Mouse (Mus musculus) kidney, postnatal 0 days (tissue): ENCODE results near the gene Vwf. TPM values are rescaled to one million over a fixed set of nuclear protein-coding genes. Genes with fewer than 3 reads are reported as not detected.
A peak's percentile ranks its signal among the peaks of the same experiment; 100 is the strongest.

ENCODE experiments used
- ATAC-seq: fragments of 200-750 bp; cut with Nextera tagmentation; replicated peaks from 2 replicates; pipeline ENCODE4 v1.8.0; 2017; ENCODE audit warnings: low read depth, moderate number of reproducible peaks, moderate TSS enrichment, moderate library complexity; ENCODE audit not compliant: low FRiP score
- DNase-seq: peaks from one replicate; pipeline ENCODE4 v3.0.0-alpha.2; 2016; ENCODE audit warnings: low spot score
- H3K27ac ChIP-seq: fragments of 300-500 bp; sonication (generic); 2 replicates; pipeline ENCODE4 v1.5.1; 2014; ENCODE audit warnings: mild to moderate bottlenecking
- H3K27me3 ChIP-seq: fragments of 300-500 bp; sonication (generic); 2 replicates; pipeline ENCODE4 v1.6.1; 2014; ENCODE audit warnings: low read length, mixed read lengths; ENCODE audit not compliant: insufficient read depth
- H3K36me3 ChIP-seq: fragments of 300-500 bp; sonication (generic); 2 replicates; pipeline ENCODE4 v1.6.1; 2014; ENCODE audit warnings: low read length, mixed read lengths; ENCODE audit not compliant: insufficient read depth
- H3K4me1 ChIP-seq: fragments of 300-500 bp; sonication (generic); replicated peaks from 2 replicates; pipeline ENCODE4 v1.6.1; 2014; ENCODE audit warnings: antibody characterized with exemption, low read length, mixed read lengths; ENCODE audit not compliant: insufficient read depth
- H3K4me2 ChIP-seq: fragments of 300-500 bp; sonication (generic); 2 replicates; pipeline ENCODE4 v1.6.1; 2014; ENCODE audit warnings: mild to moderate bottlenecking, low read length, moderate library complexity, mixed read lengths
- H3K4me3 ChIP-seq: fragments of 300-500 bp; sonication (generic); replicated peaks from 2 replicates; pipeline ENCODE4 v1.5.1; 2014; ENCODE audit warnings: low read depth, low read length
- H3K9ac ChIP-seq: fragments of 300-500 bp; sonication (generic); 2 replicates; pipeline ENCODE4 v1.6.1; 2014; ENCODE audit warnings: low read depth, low read length
- H3K9me3 ChIP-seq: fragments of 300-500 bp; sonication (generic); replicated peaks from 2 replicates; pipeline ENCODE4 v1.6.1; 2016; ENCODE audit warnings: low read length, inconsistent platforms, mixed read lengths
- CTCF ChIP-seq: IDR thresholded peaks from 2 replicates; pipeline ENCODE4 v1.5.1; 2016; ENCODE audit warnings: antibody characterized with exemption, low read depth, mild to moderate bottlenecking, moderate library complexity
- WGBS: fragments of 180-500 bp; shearing (Covaris S2); extraction: QIAGEN DNeasy Blood & Tissue Kit; methylation state at CpG from one replicate; pipeline ENCODE4 v1.1.7; 2014; 5-methylcytosine and 5-hydroxymethylcytosine counted together
- polyA plus RNA-seq: library from polyadenylated mRNA; unstranded; fragments of >200 nt; fragmentation: Nextera tagmentation; extraction: Ambion mirVana; gene quantifications from 2 replicates; pipeline ENCODE4 v1.2.1, GENCODE M21; 2015

The Vwf gene
- polyA plus RNA-seq, 1 experiment from 2014 or later, result 4.5 TPM

DNA sequence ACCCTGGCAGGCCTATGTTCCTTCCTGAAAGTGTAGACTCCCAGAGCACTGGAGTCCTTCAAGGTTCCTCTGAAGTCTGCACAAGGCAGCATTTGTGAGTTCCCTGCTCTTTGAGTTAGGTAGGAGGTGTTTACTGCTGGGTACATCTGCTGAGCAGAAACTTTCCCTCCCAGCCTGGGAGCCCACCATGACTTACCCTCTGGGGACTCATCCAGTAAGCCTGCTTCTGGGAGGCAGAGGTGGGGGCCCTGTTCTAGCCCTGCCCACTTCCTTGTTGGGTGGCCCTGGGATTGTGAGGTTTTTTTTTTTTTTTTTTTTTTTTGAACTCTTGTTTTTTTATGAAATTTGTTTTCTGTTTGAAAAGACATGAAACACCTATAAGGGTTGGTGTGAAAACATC, 35.9 kb upstream of the Vwf start:
- Histone ChIP-seq H3K4me1 (peaks cover 25% of the 10 kb centered on the region; the same call in 1 of the 2 replicates), H3K4me3 (no peak overlapping the region), H3K36me3 (no peaks in the 10 kb centered on the region), H3K9me3 (no peaks in the 10 kb centered on the region), H3K27ac (no peak overlapping the region), H3K4me2 (no peak overlapping the region), H3K27me3 (no peaks in the 10 kb centered on the region), H3K9ac (no peak overlapping the region)
- DNase-seq, result no peak
- no peak for ATAC-seq
- TF ChIP-seq CTCF, result no peak

DNA sequence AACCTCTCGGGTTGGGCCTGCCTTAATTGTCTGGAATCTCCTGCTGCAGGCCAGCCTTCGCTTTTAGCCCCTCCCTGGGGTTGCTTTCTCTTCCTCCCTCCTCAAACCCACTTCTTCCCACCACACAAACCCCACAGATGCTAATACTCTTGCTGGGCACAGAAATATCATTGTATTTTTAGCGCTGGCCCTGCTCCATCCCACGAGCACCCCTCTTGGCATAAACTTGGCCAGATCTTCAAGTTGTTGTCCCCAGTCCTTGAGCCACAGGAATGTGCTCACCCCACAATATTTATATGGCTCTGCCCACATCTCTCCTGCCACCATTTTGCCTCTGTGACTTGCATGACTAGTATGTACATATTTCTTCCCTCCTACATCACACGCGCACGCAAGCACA, 35.4 kb upstream of the Vwf start:
- peaks cover 27% of the 10 kb centered on the region; the same call in 1 of the 2 replicates for H3K4me1 ChIP-seq
- no peak overlapping the region for H3K4me2 ChIP-seq
- no peaks in the 10 kb centered on the region for H3K9me3 ChIP-seq
- H3K27ac ChIP-seq, result no peak overlapping the region
- no peaks in the 10 kb centered on the region for H3K36me3 ChIP-seq
- DNase-seq, result no peak
- no peak for TF ChIP-seq CTCF
- 79% methylated on average over 7 of the region's 7 CpGs for WGBS
- ATAC-seq, result no peak
- no peak overlapping the region for H3K9ac ChIP-seq
- H3K4me3 ChIP-seq, result no peak overlapping the region
- no peaks in the 10 kb centered on the region for H3K27me3 ChIP-seq

DNA sequence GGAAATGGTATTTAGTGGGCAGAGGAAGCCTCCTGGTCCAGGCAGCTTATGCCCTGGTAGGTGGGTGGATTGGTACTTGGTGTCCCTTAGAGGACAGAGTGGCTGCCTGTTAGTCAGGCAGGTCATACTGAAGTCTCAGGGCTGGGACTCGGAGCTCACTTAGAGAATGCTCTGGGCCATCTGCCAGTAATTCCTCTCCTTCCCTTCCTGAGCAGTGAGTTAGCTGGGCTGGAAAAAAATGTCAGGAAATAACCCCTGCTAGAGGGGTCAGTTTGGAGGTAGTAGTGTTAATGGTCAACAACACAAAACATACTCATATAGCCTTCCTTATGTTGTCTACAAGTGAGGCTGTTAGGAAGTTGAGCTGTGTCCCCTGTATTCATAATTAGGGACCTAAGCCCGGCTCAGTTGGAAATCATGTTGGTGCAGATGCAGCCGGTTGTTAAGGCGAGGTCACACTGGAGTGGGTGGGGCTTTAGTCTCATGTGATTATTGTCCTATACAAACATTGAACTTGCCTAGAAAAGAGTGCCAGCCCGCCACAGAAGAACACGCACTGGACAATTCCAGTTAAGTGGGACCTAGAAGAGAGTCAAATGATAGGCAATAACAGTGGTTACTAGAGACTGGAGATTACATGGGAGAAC, 33.5 kb upstream of the Vwf start:
- H3K4me1 ChIP-seq, result peaks cover 27% of the 10 kb centered on the region; the same call in 1 of the 2 replicates
- DNase-seq, result peak; percentile 85
- H3K4me3 ChIP-seq, result no peak overlapping the region
- no peak for ATAC-seq
- H3K9me3 ChIP-seq, result no peaks in the 10 kb centered on the region
- H3K27me3 ChIP-seq, result no peaks in the 10 kb centered on the region
- H3K9ac ChIP-seq, result no peak overlapping the region
- H3K27ac ChIP-seq, result peak overlapping the region; percentile 58
- 34% methylated on average over 6 of the region's 6 CpGs for WGBS
- no peak overlapping the region for H3K4me2 ChIP-seq
- H3K36me3 ChIP-seq, result no peaks in the 10 kb centered on the region
- TF ChIP-seq CTCF, result no peak

DNA sequence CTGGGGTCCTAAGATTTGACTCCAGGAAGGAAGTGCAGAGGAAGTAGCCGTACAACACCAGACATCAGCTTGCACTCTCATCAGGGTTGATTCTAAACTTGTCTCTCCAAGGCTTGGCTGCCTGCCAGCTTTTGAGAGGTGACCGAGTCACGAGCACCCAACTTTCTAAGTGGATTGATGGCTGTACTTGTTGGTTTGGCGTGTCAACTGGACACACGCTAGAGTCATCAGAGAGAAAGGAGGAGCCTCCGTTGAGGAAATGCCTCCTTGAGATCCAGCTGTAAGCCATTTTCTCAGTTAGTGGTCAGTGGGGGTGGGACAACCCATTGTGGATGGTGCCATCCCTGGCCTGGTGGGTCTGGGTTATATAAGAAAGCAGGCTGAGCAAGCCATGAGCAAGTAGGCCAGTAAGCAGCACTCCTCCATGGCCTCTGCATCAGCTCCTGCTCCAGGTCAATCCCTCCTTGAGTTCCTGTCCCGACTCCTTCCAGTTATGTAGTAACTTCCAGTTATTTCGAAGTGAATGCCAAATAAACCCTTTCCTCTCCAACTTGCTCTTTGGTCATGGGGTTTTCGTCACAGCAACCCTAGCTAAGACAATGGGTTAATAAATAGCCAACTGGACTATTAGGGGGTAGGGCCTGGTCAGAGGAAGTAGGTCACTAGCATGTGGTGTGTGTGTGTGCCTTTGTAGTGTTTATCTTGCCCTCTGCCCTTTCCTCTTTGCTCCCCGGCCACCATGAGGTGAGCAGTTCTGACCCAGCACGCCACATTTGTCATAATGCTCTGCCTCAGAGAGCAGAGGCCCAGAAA, 30.9 kb upstream of the Vwf start:
- DNase-seq (peak; percentile 42), ATAC-seq (peak; percentile 91)
- H3K4me1 ChIP-seq, result peaks cover 27% of the 10 kb centered on the region; the same call in 1 of the 2 replicates
- no peak overlapping the region for H3K4me3 ChIP-seq
- no peak overlapping the region for H3K4me2 ChIP-seq
- TF ChIP-seq CTCF, result no peak
- peak overlapping the region; percentile 47; the same call in 1 of the 2 replicates for H3K27ac ChIP-seq
- H3K9ac ChIP-seq, result no peak overlapping the region
- no peaks in the 10 kb centered on the region for H3K36me3 ChIP-seq
- no peaks in the 10 kb centered on the region for H3K27me3 ChIP-seq
- WGBS, result 43% methylated on average over 11 of the region's 11 CpGs
- no peaks in the 10 kb centered on the region for H3K9me3 ChIP-seq

DNA sequence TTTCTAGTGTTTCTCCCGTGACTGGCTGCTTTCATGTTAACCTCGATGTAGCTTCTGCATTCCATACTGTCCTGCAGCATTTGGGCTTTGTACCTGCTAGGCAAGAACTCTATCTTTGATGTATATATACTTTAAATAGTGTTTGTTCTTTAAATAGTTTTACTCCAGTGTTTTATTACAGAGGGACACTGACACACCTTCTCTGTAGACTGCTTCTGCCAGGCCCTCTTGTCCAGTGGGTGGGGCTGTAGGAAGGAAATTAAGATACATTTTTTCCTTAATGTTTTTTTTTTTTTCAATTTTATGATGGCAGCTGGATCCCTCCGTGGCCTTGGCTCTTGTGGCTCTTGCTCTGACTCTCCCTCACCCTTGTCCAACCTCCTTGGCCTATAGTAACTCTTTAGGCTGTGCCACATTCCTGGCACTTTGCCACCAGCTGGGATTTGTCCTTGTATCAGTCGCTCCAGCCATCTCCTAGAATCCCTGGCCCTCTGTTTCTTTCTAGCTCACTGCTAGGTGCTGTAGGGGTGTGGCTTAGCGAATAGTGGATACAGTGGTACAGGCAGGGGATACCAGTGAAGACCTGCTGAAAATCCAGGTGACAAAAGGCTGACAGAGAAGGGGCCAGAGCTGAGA, 24.9 kb upstream of the Vwf start:
- no peak overlapping the region for H3K4me2 ChIP-seq
- no peak overlapping the region for H3K9ac ChIP-seq
- DNase-seq, result peak; percentile 36
- no peak for TF ChIP-seq CTCF
- H3K4me1 ChIP-seq, result no peaks in the 10 kb centered on the region
- WGBS, result 39% methylated on average over 5 of the region's 5 CpGs
- H3K27ac ChIP-seq, result no peak overlapping the region
- H3K4me3 ChIP-seq, result no peak overlapping the region
- ATAC-seq, result no peak
- H3K9me3 ChIP-seq, result no peaks in the 10 kb centered on the region
- no peaks in the 10 kb centered on the region for H3K36me3 ChIP-seq
- H3K27me3 ChIP-seq, result no peaks in the 10 kb centered on the region

DNA sequence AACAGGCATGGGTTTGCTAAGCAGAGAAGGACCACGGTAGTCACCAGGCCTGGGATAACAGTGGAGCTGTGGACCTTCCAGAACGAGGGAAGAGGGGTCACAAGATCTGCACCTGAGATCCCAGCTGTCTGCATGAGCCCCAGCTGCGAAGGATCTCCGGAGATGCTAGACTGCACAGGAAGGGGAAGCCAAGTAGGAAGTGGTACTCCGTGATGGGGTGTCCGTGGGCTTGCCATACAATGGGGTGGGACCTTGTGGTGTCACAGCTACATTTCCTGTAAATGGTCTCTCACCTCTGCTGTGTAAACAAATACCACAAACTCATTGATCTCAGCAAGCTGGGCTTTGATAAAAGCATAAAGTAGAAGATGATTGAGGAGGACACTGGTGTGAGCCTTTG, 22.5 kb upstream of the Vwf start:
- no peak overlapping the region for H3K9ac ChIP-seq
- H3K4me1 ChIP-seq, result no peaks in the 10 kb centered on the region
- no peak overlapping the region for H3K27ac ChIP-seq
- 73% methylated on average over 6 of the region's 6 CpGs for WGBS
- no peaks in the 10 kb centered on the region for H3K36me3 ChIP-seq
- H3K4me3 ChIP-seq, result no peak overlapping the region
- no peaks in the 10 kb centered on the region for H3K27me3 ChIP-seq
- H3K4me2 ChIP-seq, result no peak overlapping the region
- no peak for DNase-seq
- TF ChIP-seq CTCF, result no peak
- H3K9me3 ChIP-seq, result no peaks in the 10 kb centered on the region
- ATAC-seq, result no peak
